Mouse (Mus musculus): ENCODE results near the gene Mri1.

Gene Mri1

DNA sequence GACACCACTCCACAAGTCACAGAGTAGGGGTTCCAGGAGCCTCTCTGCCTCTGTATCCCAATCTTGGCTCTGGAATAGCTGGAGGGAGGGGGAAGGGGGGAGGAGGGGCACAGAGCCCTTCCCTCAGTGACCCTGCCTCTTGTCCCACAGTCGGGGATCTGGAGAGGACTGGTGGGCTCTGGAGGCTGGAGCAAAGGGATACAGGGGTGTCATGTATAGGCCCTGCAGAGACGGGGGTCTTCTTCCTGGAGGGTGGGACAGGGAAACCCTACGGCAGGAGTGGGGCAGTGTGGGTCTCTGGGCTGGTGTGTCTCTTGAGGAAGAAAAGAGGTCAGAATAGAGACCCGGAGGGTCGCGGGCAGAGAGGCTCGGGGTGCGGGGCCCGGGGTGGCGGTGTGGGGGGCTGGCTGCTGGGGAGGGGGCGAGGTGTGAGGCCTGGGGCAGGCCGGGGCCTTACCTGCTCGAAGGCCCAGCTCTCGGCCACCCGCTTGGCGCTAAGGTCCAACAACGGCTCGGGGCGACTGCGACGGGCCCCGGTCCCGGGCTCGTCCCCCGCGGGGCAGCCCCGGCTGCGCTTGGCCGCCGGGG lies 20.6 kb downstream of the Mri1 start:
- no peak for DNase-seq

DNA sequence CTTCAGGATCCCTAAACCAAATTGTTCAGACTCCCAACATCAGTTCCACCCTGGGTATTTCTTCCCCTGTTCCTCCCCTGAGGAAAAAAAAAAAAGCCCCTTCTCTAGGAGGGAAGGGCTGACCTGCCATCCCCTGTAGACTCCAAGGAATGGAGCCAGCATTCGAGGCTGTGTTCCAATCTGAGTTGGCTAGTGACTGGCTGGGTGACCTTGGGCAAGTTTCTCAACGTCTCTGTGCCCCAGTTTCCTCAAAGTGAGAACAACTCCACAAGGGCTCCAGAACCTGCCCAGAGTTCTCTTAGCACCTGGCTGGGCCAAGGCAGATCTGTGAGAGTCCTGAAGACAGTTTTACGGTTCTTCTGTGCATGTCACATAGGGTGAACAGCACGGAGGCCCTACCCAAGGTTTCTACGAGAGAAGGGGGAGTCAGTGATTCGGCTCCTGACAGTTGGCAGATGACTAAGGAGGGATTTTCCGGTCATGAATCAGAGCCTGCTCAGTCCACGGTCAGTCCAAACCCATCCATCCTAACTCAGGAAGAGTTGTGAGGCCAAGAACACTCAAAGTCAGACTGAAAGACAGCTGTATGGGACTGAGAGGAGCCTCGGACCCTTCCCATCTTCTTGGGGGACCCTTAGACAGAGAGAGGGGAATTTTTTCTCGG lies 21.2 kb downstream of the Mri1 start:
- no peak for DNase-seq

DNA sequence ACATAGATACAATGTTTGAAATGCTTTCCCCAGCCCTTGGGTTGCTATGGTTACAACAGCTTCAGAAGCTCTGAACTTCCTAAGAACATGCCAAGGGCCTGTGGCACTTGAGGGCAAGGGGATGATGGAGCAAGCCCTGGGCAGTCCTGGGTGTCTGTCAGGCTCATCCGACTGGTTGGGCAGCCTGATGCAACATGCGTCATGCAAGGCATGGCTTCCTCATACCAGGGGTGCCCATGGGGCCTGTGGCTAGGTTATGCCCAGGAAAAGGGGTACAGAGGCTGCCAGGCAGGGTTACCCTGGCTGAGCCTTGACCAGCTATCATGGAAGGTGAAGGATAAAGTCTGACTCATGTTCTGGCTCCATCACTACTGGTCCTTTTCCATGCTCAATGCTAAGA lies 24.1 kb downstream of the Mri1 start:
- DNase-seq: no peak

DNA sequence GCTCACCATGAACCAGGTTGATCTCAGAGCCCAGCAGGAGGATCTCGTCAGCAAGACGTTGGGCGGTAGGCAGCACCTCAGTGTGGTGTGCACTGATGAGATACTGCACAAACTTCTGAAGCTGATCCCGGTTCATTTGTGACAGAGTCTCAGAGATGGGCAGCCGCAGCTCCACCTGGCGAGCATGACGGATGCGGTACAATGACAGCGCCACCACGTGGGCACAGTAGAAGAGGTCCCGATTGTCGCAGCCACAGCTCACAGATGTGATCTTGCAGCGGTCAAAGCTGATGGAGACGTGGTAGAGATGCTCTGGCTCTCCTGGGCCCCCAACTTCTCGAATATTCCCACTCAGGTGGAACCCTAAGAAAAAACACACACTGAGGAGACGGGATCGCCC lies 26.4 kb downstream of the Mri1 start:
- DNase-seq: no peak

DNA sequence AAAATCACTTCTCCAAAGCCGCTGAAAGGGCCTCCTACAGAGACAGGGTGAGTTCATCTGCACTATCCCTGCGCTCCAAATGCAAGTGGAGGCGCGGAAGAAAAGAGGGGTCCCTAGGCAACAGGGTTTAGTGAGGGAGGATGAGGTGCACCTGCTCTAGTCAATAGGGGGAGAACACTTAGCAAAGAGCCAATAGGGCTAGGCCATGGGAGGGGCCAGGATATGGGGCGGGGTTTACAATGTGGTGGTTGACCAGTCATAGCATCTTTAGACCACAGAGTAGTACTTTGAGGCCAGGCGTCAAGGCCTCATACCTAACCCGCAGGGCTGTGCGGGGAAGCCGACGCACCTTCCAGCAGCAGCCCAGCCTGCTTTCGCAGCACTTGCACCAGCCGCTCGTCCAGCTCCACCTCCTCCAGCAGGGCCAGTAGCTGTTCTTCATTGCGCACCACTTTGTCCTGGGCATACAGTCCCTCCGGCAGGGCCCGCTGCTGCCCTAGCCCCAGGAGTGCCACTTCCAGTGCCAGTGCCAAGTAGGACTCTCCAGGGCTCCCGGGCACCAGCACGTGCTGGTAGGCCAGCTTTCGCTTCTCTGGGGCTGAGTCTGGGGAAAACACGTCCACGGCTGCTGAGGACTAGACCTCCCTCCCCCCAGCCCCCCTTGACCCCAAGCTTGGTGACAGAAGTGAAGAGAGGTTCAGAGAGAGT lies 33.6 kb downstream of the Mri1 start:
- DNase-seq: no peak

DNA sequence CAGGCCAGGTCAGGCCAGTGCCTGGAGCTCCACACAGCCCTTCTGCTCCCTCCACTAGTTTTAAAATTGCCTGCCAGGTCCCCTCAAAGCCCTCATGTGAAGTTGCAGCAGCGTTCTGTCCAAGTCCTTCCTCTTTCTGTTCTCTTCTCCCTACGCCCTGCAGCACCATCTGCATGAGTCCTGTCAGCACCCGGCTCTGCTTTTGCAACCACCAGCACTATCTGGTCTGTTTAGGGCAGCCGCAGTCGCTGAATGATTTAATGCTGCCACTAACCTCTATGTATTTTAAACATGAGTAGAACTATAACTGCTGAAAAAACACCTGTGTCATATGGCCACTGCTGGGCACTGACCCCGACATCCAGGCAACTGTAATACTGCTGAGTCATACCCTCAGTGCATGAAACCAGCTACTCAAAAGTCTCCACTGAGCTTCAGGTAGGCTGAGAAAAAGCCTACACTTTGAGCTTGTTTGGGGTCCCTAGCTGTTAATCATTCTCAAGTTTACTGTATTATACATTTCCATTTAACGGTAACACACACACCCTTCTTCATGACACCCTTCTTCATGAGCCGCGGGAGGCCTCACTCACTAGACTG lies 34.5 kb downstream of the Mri1 start:
- no peak for DNase-seq

DNA sequence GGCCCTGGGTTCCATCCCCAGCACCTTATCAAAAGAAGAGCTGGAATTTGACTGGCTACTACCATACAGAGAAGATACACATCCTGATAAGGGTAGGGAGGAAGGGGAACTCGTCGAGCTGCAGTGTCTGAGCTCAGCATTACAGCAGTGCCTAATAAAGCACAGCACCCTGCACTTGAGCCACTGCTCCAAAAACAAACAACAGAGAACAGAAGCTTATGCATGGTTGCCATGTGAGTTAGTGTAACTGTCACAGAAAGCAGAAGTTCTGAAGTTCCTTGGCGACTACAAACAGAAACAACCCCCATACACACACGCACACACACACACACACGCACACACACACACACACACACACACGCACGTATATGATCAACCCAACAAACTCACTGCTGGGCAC lies 37.0 kb downstream of the Mri1 start:
- DNase-seq: no peak

DNA sequence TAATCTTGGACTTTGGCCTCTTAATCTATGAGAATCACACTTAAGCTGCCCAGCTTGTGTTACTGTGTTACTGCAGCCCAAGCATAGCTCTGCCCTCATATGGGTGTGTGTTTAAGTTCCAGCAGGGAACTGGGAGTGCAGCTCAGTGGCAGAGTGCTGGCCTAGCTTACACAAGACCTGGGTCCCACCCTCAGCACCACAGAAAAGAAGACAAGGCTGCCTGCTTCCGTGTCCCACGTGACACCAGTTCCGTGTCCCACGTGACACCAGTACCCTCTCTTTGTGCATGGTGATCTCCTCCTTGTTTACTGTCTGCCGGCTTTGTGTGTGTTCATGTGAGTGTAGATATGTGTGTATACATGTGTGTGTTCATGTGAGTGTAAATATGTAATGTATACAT lies 39.0 kb downstream of the Mri1 start:
- DNase-seq: no peak

DNA sequence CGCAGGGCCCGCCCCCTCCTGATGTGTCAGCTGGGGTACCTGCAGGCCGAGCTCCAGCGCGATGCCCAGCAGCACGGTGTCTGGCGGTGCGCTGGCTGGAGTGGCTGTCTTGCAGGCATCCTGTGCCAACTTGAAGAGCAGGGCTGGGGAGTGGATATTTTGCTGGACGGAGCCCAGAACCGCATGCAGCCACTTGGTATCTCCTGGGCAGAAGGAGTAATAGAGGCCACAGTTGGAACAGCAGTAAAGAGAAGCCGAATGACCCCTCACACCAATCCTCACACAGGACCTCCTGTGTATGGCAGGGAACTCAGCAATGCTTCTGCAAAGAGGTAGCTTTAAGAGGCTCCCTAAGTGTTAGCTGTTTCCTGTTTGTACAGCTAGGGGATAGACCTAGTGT lies 39.9 kb downstream of the Mri1 start:
- no peak for DNase-seq

DNA sequence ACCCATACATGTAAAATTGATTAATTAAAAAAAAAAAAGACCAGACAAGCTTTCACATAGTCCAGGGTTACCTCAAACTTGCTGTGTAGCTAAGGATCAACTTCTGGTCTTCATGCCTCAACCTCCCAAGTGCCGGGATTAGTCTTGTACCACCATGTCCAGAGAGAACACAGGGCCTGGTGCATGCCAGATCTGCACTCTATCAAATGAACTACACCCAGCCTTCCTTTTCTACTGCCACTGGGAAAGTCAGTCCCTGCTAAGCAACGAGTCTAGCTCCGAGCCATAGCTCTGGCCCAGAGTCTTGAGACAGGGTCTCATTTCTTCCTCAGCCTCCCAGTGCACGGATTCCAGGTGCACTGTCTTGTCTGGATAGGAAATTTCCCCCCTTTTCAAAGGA lies 43.8 kb downstream of the Mri1 start:
- no peak for DNase-seq

DNA sequence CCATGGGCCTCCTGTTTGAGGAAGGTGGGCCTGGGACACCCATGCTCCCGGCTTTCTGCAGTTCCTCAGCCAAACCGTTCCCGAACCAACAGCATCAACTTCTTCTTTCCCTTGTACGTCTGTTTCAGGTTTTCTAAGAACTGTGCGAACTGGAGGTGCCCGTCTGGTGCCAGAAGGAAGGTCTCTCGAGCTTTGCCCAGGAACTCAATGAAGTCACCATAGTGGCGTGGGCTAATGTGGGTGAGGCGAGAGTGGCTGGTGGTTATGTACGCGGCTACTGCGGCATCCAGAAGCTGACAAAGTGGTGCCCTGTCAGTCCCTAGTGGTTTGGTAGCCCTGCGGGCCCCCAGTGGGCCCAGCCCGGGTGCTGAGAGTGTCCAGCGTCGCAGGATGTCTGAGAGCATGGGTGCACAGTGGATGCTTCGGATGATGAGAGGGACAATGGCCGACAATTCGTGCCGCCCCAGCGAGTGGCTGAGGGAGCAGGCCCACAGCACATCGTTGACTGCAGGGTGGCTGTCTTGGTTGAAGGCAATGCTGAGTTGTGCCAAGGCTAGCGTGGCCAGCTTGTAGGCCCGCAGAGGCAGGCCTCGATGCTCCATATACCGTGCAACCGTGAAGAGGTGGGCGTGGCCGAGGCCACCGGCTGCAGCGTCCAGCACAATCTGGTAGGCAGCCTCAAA lies 45.1 kb downstream of the Mri1 start:
- no peak for DNase-seq

DNA sequence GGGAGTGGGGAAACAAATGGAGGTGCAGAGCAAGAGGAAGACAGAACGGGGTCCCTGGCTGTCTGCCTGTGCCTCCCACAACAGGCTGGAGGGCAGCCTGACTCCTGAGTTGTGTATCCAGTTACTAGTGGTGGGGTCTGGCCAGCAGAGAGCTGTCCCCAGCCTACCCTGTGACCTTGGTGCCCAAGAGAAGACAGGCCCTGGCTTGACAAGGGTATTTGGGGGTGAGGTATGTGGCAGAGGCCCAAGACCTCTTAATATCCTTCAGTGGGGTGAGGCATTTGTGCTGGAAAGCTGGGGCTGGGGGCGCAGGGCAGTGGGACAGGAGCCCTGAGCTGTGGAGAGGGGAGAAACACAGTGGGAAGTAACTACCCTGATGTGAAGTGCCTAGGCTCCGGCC lies 45.9 kb downstream of the Mri1 start:
- no peak for DNase-seq

DNA sequence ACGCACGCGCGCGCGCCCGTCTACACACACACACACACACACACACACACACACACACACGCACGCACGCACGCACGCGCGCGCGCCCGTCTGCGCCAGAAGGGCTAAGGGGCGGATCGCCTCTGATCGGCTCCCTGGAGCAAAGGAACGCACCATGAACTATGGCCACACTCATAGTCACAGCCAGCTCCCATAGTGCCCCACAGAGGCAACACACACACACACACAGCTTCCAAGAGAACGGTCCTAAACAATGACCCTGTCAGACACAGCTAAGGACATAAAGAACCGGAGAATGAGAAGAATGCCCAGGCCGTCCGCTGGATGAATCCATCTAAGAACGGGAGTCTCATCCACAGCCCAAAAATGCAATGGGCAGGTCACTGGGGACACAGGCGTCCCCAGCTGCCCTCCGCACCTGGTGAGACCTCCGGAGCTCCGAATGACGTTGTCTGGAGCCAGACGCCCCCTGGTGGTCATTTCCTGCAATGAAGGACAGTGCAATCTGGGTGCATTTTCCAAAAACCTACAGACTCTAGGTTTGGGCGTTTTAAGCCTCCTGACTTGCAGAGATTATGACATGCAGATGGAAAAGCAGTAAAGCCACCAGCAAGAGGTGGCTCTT lies 46.8 kb downstream of the Mri1 start:
- peak; percentile 63 to 86 for DNase-seq

DNA sequence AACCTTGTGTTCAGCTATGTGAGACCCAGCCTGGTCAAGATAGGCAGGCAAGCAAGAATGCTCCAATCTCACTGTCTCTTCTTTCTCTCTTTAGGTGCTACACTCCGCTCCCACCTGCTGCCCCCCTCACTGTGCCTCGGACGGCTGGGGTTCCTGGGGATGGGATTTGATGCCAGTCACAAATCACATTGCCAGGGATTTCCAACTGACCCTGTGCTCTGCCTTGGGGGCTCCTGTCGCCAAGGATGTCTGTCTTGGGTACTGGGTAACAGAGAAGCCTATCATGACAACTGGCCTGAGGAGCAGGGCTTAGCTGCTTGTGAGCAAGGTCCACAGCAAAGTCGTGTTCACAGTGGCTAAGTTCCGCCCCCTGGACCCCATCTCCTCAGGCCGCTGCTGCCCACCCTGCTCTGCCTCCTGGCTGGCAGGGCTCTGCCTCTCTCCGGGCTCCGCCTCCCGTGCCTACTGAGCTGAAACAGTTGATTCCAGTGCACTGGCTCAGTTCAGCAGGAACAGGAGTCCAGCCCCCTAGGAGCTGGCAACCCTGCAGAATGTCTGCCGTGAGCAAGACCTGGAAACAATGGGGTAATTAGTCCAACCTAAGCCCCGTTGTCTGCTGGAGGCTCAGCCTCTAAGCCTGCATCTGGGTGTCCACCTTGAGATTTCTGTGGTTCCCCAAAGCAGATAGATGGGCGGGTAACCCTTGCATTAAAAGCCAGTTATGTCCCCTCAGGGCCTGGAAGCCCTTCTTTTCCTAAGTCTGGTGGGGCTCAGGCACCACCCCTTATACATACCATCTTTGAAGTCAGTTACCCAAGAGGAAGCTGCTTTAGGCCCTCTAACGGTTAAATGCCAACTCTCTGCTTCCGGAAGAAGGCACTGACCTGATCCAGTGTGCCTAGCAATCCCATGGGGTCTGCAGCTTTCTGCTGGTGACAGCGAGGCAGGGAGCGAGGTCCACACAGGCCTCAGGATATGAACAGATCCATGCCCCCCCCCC lies 48.4 kb downstream of the Mri1 start:
- no peak for DNase-seq

DNA sequence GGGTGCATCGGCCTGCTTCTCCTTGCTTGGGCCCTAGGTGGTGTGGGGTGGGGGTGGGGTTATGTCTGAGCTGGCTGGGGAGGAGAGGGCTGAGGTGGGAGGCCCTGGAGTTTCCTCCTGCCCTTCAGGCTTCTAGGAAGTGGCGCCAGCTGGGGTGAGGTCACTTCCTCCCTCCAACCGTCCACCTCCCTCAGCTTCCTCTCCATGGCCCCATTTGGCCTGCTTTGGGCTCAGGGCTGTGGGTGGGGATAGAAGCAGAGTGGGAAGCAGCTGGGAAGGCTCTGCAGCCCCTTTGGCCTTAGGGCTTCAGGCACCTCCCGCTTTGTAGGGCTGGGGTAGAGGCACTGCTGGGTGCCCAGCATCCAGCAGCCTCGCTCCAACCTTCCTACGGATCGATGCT lies 49.3 kb downstream of the Mri1 start:
- no peak for DNase-seq

DNA sequence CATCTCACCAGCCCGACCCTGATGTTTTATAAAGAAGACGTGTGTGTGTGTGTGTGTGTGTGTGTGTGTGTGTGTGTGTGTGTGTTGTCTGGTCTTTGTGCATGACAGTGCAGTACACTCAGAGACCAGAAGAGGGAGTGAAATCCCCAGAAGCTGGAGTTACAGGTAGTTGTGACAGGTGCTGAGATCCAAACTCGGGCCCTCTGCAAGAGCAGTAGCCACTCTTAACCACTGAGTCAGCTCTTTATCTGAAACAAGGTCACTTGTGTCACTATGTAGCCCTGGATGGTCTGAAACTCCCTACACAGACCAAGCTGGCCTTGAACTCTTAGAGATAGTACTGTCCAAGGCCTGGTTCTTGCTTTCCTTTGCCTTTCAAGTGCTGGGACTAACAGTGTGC lies 50.5 kb downstream of the Mri1 start:
- DNase-seq: no peak

DNA sequence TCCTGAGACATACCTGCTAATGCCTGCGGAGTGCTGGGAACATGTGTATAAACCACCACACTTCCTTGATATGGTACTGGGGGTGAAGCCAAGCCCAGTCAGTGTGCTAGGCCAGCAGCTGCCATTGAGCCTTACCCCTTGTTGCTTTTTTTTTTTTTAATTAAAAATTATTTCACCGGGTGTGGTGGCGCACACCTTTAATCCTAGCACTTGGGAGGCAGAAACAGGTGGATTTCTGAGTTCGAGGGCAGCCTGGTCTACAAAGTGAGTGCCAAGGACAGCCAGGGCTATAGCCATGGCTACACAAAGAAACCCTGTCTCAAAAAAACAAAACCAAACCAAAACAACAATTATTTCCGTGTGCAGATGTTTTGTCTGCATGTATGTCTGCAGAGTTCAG lies 52.1 kb downstream of the Mri1 start:
- no peak for DNase-seq

DNA sequence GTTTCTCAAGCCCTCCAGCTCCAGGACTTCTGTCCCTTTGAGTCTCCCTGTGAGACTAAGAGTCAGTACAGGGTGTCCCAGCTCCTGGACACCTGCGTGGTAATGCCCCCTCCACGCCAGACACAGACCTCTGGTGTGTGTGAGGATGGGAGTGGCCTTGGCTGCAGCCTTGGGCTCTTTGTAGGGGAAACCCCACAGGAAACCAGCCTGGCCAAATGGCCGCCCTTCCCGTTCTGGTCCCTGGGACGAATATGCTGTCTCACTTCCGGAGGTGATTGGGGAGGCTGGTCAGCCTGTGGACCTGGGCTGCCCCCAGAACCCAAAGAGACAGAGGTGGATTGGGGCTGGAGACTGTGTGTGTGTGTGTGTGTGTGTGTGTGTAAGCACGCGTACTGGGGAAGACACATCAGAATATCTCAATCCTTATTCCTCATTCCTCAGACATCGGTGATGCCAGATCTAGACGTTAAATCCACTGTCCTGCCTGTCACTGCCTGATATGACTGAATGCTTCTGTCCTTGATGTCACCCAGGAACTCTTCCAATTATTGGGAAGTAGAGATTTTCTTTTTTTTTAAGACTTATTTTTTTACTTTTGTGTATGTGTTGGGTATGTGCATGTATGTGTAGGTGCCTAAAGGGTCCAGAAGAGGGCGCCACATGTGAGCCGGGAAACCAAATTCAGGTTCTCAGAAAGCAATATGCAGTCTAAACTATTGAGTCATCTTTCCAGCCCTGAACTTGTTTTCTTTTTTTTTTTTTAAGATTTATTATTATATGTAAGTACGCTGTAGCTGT lies 53.0 kb downstream of the Mri1 start:
- peak; percentile 47 to 57 for DNase-seq

DNA sequence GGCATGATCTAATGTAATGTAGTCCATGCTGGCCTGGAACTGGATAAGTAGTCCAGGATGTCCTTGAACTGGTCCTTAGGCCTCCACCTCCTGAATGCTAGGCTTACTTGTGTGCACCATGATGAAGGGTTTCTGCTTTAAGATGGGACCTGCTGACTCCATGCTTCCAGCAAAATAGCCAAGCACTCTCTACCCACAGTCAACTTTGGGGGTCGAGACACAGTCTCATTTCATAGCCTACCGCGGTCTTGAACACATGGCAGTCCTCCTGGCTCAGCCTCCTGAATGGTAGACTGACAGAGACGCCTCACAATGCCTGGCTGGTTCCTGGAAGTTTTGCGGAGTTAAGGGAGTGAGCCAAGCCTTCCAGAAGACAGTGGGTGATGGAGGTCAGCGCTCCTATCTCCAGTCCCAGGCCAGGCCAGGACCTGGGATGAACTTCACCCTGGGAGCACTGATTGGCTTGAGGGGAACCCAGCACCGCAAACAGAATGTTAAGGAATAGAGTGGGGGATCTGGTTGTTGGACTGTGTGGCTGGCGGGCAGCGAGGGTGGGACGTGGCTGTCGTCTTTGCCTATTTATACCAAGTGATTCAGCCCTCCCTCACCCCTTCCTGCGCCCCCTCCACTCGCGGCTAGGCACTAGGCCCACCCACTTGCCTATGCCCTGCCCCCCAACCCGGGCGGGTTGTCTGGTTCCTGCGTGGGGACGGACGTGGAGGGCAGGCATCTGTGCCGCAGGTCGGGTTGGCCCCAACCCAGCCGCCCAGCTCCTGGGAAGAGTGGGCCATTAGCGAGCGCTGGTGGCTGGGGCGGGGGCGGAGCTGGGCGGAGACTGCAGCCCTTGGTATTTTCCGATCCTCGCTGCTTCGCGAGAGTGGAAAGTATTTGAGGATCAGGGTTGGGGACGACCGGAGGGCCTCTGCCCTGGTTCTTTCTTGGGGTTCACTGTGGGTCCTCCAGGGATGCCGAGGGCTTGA lies 53.9 kb downstream of the Mri1 start:
- peak; percentile 64 to 68 for DNase-seq

DNA sequence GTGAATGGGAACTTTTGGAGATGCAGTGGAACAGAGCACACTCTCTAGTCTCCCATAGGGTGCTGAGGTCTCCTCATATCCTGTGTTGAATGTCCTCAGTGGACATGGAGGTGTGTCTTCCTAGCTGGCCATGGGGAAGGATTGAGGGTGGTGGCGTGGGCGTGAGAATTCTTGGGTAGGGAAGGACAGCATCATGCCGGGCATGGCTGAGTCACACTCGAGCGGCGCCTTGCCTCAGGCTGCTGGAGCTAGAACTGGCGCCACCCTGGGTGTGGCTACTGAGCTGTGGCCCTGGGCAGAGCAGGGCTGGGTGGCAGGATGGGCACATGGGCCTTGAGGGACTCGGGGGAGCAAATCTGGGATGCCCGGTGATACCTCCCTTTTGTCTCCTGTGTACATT lies 54.7 kb downstream of the Mri1 start:
- no peak for DNase-seq

All from spleen, adult 18-20 months (tissue).